Mouse (Mus musculus) lung, adult 18-20 months (tissue): Measurements from ENCODE around the gene Map3k10.

ENCODE experiments used
- DNase-seq, 2 experiments: peaks; one replicate each; pipeline ENCODE4 v3.0.0; 2022; ENCODE audit warnings: mixed read lengths in 2 of 2

The Map3k10 gene

GRCm38 (mm10) chr7:27674522-27675221 is at the start of gene Map3k10:
Gene Map3k10 (minus strand): TSS chr7:27674598.
- DNase-seq = peak; percentile 93

GRCm38 (mm10) chr7:27721951-27722350 is 47.6 kb upstream of the Map3k10 start:
- no peak for DNase-seq

GRCm38 (mm10) chr7:27710402-27710801 is 36.0 kb upstream of the Map3k10 start:
- no peak for DNase-seq

- no peak for DNase-seq
Measured at GRCm38 (mm10) chr7:27696711-27697110, 22.3 kb upstream of the Map3k10 start.

GRCm38 (mm10) chr7:27691076-27691475 is 16.7 kb upstream of the Map3k10 start:
- DNase-seq = peak in 1 of 2 experiments; percentile 13

GRCm38 (mm10) chr7:27688815-27689612 is 14.6 kb upstream of the Map3k10 start, which contains the start of gene Zfp607b:
Gene Zfp607b (plus strand): TSS chr7:27689340.
- peak; percentile 96 to 97 for DNase-seq

- DNase-seq = no peak
Measured at GRCm38 (mm10) chr7:27688246-27688788, 13.9 kb upstream of the Map3k10 start.

GRCm38 (mm10) chr7:27687836-27688235 is 13.4 kb upstream of the Map3k10 start:
- DNase-seq = no peak

GRCm38 (mm10) chr7:27687043-27687442 is 12.6 kb upstream of the Map3k10 start:
- DNase-seq = no peak

GRCm38 (mm10) chr7:27685681-27686080 is 11.3 kb upstream of the Map3k10 start:
- no peak for DNase-seq

GRCm38 (mm10) chr7:27685220-27685619 is 10.8 kb upstream of the Map3k10 start:
- no peak for DNase-seq

- no peak for DNase-seq
Measured at GRCm38 (mm10) chr7:27683218-27683617, 8.8 kb upstream of the Map3k10 start.

GRCm38 (mm10) chr7:27675222-27675612 is 819 bp upstream of the Map3k10 start:
- DNase-seq = no peak

GRCm38 (mm10) chr7:27674195-27674521 is 240 bp downstream of the Map3k10 start:
- DNase-seq = no peak

GRCm38 (mm10) chr7:27673575-27674131 is 745 bp downstream of the Map3k10 start:
- no peak for DNase-seq

GRCm38 (mm10) chr7:27673064-27673574 is 1.3 kb downstream of the Map3k10 start:
- no peak for DNase-seq

- DNase-seq = no peak
Measured at GRCm38 (mm10) chr7:27662038-27662437, 12.4 kb downstream of the Map3k10 start.

- no peak for DNase-seq
Measured at GRCm38 (mm10) chr7:27658712-27659663, 15.4 kb downstream of the Map3k10 start.

- DNase-seq = no peak
Measured at GRCm38 (mm10) chr7:27657824-27658395, 16.5 kb downstream of the Map3k10 start.

GRCm38 (mm10) chr7:27656600-27656999 is 17.8 kb downstream of the Map3k10 start:
- DNase-seq = no peak

- DNase-seq = no peak
Measured at GRCm38 (mm10) chr7:27655545-27655944, 18.9 kb downstream of the Map3k10 start.
